Mouse (Mus musculus) adrenal gland, postnatal 10 days (tissue): ENCODE results near the gene Slc25a18. TPM values are rescaled to one million over a fixed set of nuclear protein-coding genes. Genes with fewer than 3 reads are reported as not detected.

Experiments used
- DNase-seq: peaks from one replicate; pipeline ENCODE4 v3.0.0; 2021; ENCODE audit warnings: mixed read lengths
- microRNA-seq: library from miRNA; unstranded; fragments of <30 nt; microRNA quantifications from one replicate; pipeline ENCODE4 v1.2.0, GENCODE M21; 2021
- total RNA-seq, 2 experiments: library from RNA; stranded (reverse); gene quantifications; 2 replicates each; pipeline ENCODE4 v1.2.3; 2021

Gene Slc25a18
- total RNA-seq, 2 experiments from 2014 or later = 0.75 to 0.91 TPM

DNA sequence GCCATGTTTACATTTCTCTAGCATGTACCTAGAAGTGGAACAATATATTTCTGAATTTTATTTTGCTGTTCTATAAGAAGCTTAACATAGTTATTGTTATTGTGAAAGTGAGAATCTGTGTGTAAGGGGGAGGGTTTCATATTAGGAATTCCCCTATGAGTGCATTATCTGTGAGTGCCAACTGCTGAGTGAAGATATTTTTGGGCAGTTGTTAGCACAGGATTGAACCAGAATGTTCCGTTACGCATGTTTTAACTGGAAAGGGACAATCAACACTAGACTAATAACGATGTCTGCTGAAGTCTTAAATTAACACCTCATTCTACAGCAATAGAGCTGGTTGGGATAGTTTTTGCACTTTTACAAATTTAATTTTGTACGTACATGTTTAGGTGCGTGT, 68.4 kb downstream of the Slc25a18 start:
- no peak for DNase-seq

Small RNA genes lying within 50 kb of the gene (microRNA-seq; reads per million reads assigned to microRNA genes)
- gene Gm25193 = not detected

Other genes starting within 250 kb of the Slc25a18 start
- 10 to 100 TPM; 24.9 to 34.0 TPM for gene Hdhd5, start 242.3 kb upstream of the Slc25a18 start, total RNA-seq
- 10 to 100 TPM; 15.7 to 29.4 TPM for gene Cecr2, start 107.2 kb upstream of the Slc25a18 start, total RNA-seq
- gene Atp6v1e1, start 49.2 kb downstream of the Slc25a18 start, total RNA-seq = 100 to 1,000 TPM; 225 to 226 TPM
- 10 to 100 TPM; 91.5 to 95.8 TPM for gene Bcl2l13, start 62.6 kb downstream of the Slc25a18 start, total RNA-seq
- 1 to 10 TPM; 6.4 to 7.0 TPM for gene Bid, start 143.3 kb downstream of the Slc25a18 start, total RNA-seq